Mouse (Mus musculus): ENCODE measurements at regions not wholly inside any gene's neighbourhood (a gene's known extent, or its start where the extent isn't known, plus 50 kb on each side); places are given as distances from the start of the nearest gene placed in this dataset.

DNA sequence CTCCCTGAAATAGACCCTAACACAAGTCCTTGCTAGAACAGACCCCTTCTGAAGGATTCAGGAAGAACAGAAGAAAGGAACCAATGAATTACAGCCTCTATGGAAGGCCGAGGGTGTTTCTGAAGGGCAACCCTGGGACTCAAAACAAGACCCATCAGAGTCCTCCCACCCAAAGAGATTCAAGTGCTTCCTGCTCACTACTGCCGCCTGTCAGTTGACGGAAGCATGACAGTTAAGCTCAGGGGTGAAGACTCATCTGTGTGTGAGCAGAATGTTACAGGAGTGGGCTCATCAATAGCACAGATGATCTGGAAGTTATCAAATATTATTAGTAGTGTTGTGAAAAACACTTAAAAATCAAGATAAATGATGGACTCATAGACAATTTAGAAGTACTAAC is 411.9 kb upstream of the Slc35b3 start:
- Histone ChIP-seq H3K4me3 (replicated peaks; ENCODE audit: low read depth, low read length) (no peak overlapping the region), H3K9ac (ENCODE audit: low read depth, low read length) (no peak overlapping the region), H3K4me1 (replicated peaks; ENCODE audit: insufficient read depth, low read length) (no peaks in the 10 kb centered on the region), H3K9me3 (replicated peaks; ENCODE audit: low read length) (no peaks in the 10 kb centered on the region), H3K27me3 (ENCODE audit: insufficient read depth, low read length) (no peaks in the 10 kb centered on the region), H3K4me2 (ENCODE audit: low read length) (no peak overlapping the region), H3K36me3 (ENCODE audit: insufficient read depth, low read length) (no peaks in the 10 kb centered on the region), H3K27ac (no peak overlapping the region)
- 81% methylated on average over 3 of the region's 3 CpGs for WGBS
- no peak for DNase-seq (ENCODE audit: low spot score)
- TF ChIP-seq CTCF (IDR thresholded peaks at IDR 0.05; ENCODE audit: low read depth) = peak; percentile 40; the same call in 1 of the 2 replicates
- no peak for ATAC-seq (replicated peaks; ENCODE audit: low FRiP score, low read depth)

- Histone ChIP-seq H3K4me3 (replicated peaks; ENCODE audit: low read depth, low read length) (no peak overlapping the region), H3K9me3 (replicated peaks; ENCODE audit: low read length) (no peaks in the 10 kb centered on the region), H3K27ac (no peak overlapping the region), H3K4me2 (ENCODE audit: low read length) (no peak overlapping the region), H3K4me1 (replicated peaks; ENCODE audit: insufficient read depth, low read length) (no peaks in the 10 kb centered on the region), H3K27me3 (ENCODE audit: insufficient read depth, low read length) (no peaks in the 10 kb centered on the region), H3K9ac (ENCODE audit: low read depth, low read length) (no peak overlapping the region), H3K36me3 (ENCODE audit: insufficient read depth, low read length) (no peaks in the 10 kb centered on the region)
- ATAC-seq (replicated peaks; ENCODE audit: low FRiP score, low read depth) (no peak), DNase-seq (ENCODE audit: low spot score) (no peak)
- peak; percentile 61 for TF ChIP-seq CTCF (IDR thresholded peaks at IDR 0.05; ENCODE audit: low read depth)
- WGBS = 64% methylated on average over 4 of the region's 4 CpGs
These were observed 403.0 kb upstream of the Slc35b3 start for GRCm38 (mm10) chr13:39363637-39364036.

GRCm38 (mm10) chr13:39362536-39362935 is 401.9 kb upstream of the Slc35b3 start:
- DNase-seq (ENCODE audit: low spot score) (no peak), ATAC-seq (replicated peaks; ENCODE audit: low FRiP score, low read depth) (no peak)
- H3K9me3 ChIP-seq (replicated peaks; ENCODE audit: low read length) = no peaks in the 10 kb centered on the region
- H3K4me3 ChIP-seq (replicated peaks; ENCODE audit: low read depth, low read length) = no peak overlapping the region
- no peak for TF ChIP-seq CTCF (IDR thresholded peaks at IDR 0.05; ENCODE audit: low read depth)
- H3K27ac ChIP-seq = no peak overlapping the region
- no peaks in the 10 kb centered on the region for H3K36me3 ChIP-seq (ENCODE audit: insufficient read depth, low read length)
- H3K4me1 ChIP-seq (replicated peaks; ENCODE audit: insufficient read depth, low read length) = no peaks in the 10 kb centered on the region
- 78% methylated on average over 13 of the region's 13 CpGs for WGBS
- H3K4me2 ChIP-seq (ENCODE audit: low read length) = no peak overlapping the region
- no peaks in the 10 kb centered on the region for H3K27me3 ChIP-seq (ENCODE audit: insufficient read depth, low read length)
- H3K9ac ChIP-seq (ENCODE audit: low read depth, low read length) = no peak overlapping the region

- ATAC-seq (replicated peaks; ENCODE audit: low FRiP score, low read depth) (no peak), DNase-seq (ENCODE audit: low spot score) (no peak)
- no peaks in the 10 kb centered on the region for H3K9me3 ChIP-seq (replicated peaks; ENCODE audit: low read length)
- no peaks in the 10 kb centered on the region for H3K27me3 ChIP-seq (ENCODE audit: insufficient read depth, low read length)
- WGBS = 48% methylated on average over 2 of the region's 2 CpGs
- no peak overlapping the region for H3K9ac ChIP-seq (ENCODE audit: low read depth, low read length)
- H3K4me3 ChIP-seq (replicated peaks; ENCODE audit: low read depth, low read length) = no peak overlapping the region
- no peak for TF ChIP-seq CTCF (IDR thresholded peaks at IDR 0.05; ENCODE audit: low read depth)
- no peak overlapping the region for H3K27ac ChIP-seq
- H3K4me2 ChIP-seq (ENCODE audit: low read length) = no peak overlapping the region
- no peaks in the 10 kb centered on the region for H3K4me1 ChIP-seq (replicated peaks; ENCODE audit: insufficient read depth, low read length)
- no peaks in the 10 kb centered on the region for H3K36me3 ChIP-seq (ENCODE audit: insufficient read depth, low read length)
These were observed 390.9 kb upstream of the Slc35b3 start for GRCm38 (mm10) chr13:39351606-39352005.

DNA sequence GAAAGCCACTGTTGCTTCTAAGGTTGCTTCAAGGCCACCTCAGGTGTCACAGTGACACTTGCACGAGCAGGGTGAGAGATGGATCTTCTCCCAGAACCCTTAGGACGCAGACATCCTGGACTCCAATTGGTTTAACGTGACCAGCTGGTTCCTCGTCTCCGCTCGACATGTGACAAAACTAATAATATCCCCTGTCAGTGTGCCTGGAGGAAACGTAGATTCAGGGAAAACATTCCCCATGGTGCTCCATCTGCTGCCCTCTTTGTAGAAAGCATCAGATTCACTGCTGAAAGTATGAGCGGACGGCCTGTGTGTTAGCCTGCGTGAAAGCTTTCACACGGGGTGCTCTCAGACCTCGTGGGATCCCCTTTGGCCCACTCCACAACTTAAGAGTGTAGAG is 390.0 kb upstream of the Slc35b3 start:
- no peaks in the 10 kb centered on the region for H3K4me1 ChIP-seq (replicated peaks; ENCODE audit: insufficient read depth, low read length)
- H3K9me3 ChIP-seq (replicated peaks; ENCODE audit: low read length) = no peaks in the 10 kb centered on the region
- WGBS = 41% methylated on average over 12 of the region's 12 CpGs
- no peak overlapping the region for H3K4me3 ChIP-seq (replicated peaks; ENCODE audit: low read depth, low read length)
- H3K9ac ChIP-seq (ENCODE audit: low read depth, low read length) = no peak overlapping the region
- no peak overlapping the region for H3K4me2 ChIP-seq (ENCODE audit: low read length)
- H3K36me3 ChIP-seq (ENCODE audit: insufficient read depth, low read length) = no peaks in the 10 kb centered on the region
- no peak overlapping the region for H3K27ac ChIP-seq
- no peak for ATAC-seq (replicated peaks; ENCODE audit: low FRiP score, low read depth)
- peak; percentile 58 for DNase-seq (ENCODE audit: low spot score)
- peak; percentile 36; the same call in 1 of the 2 replicates for TF ChIP-seq CTCF (IDR thresholded peaks at IDR 0.05; ENCODE audit: low read depth)
- H3K27me3 ChIP-seq (ENCODE audit: insufficient read depth, low read length) = no peaks in the 10 kb centered on the region

GRCm38 (mm10) chr13:39347761-39348160 is 387.1 kb upstream of the Slc35b3 start:
- no peak overlapping the region for H3K4me3 ChIP-seq (replicated peaks; ENCODE audit: low read depth, low read length)
- H3K27ac ChIP-seq = no peak overlapping the region
- ATAC-seq (replicated peaks; ENCODE audit: low FRiP score, low read depth) (no peak), DNase-seq (ENCODE audit: low spot score) (no peak)
- no peaks in the 10 kb centered on the region for H3K9me3 ChIP-seq (replicated peaks; ENCODE audit: low read length)
- TF ChIP-seq CTCF (IDR thresholded peaks at IDR 0.05; ENCODE audit: low read depth) = no peak
- H3K4me2 ChIP-seq (ENCODE audit: low read length) = no peak overlapping the region
- no peaks in the 10 kb centered on the region for H3K36me3 ChIP-seq (ENCODE audit: insufficient read depth, low read length)
- no peaks in the 10 kb centered on the region for H3K27me3 ChIP-seq (ENCODE audit: insufficient read depth, low read length)
- H3K9ac ChIP-seq (ENCODE audit: low read depth, low read length) = no peak overlapping the region
- no peaks in the 10 kb centered on the region for H3K4me1 ChIP-seq (replicated peaks; ENCODE audit: insufficient read depth, low read length)
- WGBS = 89% methylated on average over 6 of the region's 6 CpGs

- Histone ChIP-seq H3K9me3 (replicated peaks; ENCODE audit: low read length) (no peaks in the 10 kb centered on the region), H3K36me3 (ENCODE audit: insufficient read depth, low read length) (no peaks in the 10 kb centered on the region), H3K27me3 (ENCODE audit: insufficient read depth, low read length) (no peaks in the 10 kb centered on the region), H3K4me1 (replicated peaks; ENCODE audit: insufficient read depth, low read length) (no peaks in the 10 kb centered on the region), H3K4me2 (ENCODE audit: low read length) (no peak overlapping the region), H3K9ac (ENCODE audit: low read depth, low read length) (no peak overlapping the region), H3K27ac (no peak overlapping the region), H3K4me3 (replicated peaks; ENCODE audit: low read depth, low read length) (no peak overlapping the region)
- DNase-seq (ENCODE audit: low spot score) = no peak
- no peak for TF ChIP-seq CTCF (IDR thresholded peaks at IDR 0.05; ENCODE audit: low read depth)
- 59% methylated on average over 7 of the region's 7 CpGs for WGBS
- no peak for ATAC-seq (replicated peaks; ENCODE audit: low FRiP score, low read depth)
These were observed 374.2 kb upstream of the Slc35b3 start for GRCm38 (mm10) chr13:39334874-39335273.
